Mouse (Mus musculus): Measurements from ENCODE around the gene Crebzf. TPM values are rescaled to one million over a fixed set of nuclear protein-coding genes. Genes with fewer than 3 reads are reported as not detected.

Gene Crebzf
- total RNA-seq (2014; fragmentation: Nextera tagmentation) (81.3 and 110 TPM in 2 replicates), total RNA-seq (2017) (35.8 and 65.8 TPM in 2 replicates)

DNA sequence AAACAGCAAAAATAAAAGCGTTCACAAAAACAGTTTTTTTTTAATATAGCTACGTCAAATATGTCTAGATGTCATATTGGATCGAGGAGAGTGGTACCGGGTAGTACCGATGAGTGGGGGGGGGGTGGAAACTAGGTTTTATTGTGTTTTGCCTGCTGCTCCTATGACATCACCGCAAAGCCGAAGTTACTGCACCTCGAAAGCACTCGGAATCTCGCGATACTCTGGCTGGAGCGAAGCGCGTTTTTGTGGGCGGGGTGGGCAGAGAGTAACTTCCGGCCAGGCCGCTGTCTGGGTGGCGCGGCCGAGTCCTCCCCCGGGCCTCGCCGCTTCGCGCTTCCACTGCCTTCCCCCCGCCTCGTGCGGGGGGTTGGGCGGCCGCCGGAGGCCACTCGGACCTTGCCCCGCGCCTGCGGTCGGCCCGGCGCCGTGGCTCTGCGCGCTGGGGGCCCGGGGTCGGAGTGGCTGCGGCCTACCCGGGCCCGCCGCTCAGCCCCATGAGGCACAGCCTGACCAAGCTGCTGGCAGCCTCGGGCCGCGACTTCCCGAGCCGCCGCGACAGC lies at the start of gene Crebzf:
TSS of gene Crebzf (plus strand) at position 212 of the 563 bp plus-strand sequence.
- peak; percentile 86 for ATAC-seq (replicated peaks; ENCODE audit: poor library complexity, severe bottlenecking)

DNA sequence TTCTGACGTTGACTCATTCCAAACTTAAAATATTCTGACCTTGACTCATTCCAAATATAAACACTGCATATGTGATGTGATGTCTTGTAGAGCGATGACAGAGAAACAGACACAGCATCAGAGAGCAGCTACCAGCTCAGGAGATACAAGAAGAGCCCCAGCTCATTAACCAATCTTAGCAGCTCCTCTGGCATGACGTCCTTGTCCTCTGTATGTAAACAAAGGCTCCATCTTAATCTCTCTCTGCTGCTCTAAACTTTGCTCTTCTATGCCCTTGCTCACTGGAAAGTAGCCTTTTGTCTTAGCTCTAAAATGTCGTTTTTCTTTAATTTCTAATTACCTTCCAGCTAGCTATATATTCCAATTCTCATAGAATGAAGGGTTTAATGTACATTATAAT lies 47.5 kb upstream of the Crebzf start:
- no peak for ATAC-seq (replicated peaks; ENCODE audit: poor library complexity, severe bottlenecking)

DNA sequence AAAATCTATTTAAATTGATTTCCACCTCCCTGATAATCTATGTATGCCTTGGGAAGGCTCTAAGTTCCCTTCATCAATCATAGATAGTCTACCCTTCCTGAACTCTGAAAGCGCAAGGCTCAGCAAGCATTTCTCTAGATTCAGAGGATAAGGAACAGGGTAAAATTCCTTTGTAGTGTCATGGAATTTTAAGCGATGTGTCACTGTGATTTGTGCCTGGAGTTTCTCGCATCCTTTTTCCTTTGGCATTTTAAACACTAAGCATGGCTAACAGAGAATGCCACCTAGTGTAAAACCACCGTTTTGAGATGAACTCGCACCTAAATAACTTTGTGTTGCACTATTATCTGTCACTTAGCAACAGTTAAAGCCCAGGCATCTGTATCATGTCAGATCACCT lies 46.6 kb upstream of the Crebzf start:
- ATAC-seq (replicated peaks; ENCODE audit: poor library complexity, severe bottlenecking): no peak

DNA sequence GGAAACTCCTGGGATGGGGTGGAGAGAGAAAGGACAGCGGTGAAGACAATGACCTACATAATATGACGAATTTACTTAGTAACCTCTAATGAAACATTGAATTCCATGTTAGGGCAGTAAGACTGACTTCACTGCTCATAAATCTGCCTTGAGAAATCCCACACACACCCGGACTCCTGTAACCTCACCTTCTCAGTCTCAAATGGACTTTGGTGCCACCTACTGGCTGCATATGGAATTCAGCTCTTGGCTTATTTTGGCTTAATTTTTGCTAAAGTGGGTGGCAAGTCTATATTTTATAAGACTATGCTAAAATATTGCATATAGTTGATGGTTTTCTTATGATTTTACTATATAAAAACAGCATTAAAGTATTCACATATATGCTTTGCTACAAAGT lies 32.6 kb upstream of the Crebzf start:
- ATAC-seq (replicated peaks; ENCODE audit: poor library complexity, severe bottlenecking): peak; percentile 96

DNA sequence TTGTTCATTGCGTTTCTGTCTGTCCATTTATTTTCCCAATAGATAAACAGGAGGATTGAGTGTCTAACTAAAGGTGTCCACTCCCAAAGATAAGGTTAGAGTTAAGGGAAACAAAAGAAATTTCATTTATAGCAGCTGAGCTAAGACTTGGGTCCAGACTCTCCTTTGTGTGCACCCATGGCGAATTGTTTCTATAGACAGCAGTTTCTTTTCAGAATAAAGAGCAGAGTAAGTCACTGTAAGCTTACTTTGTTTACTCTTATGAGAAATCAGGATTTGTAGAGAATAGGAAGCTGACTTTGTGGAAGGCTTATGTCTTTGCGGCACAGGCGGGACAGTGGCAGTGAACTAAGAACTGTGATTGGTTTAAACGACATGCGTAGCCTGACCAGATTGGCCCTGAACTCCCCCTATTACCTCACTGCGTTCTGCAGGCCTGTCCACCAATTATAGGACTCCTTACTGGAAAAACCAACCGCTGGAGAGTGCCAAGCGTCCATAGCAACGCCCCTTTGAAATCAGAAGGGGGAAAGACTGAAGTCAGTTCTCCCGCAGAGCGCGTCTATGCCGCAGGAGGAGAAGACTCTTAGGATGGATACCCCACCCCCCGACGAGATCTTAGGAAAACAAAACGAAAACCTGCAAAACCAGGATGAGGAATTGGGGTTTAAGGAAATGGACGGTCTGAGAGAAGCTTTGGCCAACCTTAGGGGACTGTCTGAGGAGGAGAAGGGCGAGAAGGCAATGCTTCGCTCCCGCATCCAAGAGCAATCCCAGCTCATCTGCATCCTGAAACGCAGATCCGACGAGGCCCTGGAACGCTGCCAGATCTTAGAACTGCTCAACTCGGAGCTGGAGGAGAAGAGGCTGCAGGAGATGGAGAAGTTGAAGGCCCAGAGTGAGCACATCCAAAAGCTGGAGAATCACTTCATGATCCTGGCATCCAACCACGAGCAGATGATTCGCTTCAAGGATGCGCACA lies 16.2 kb upstream of the Crebzf start, which contains the start of gene Ccdc89:
TSS of gene Ccdc89 (plus strand) at position 558 of the 982 bp plus-strand sequence.
- peak; percentile 100 for ATAC-seq (replicated peaks; ENCODE audit: poor library complexity, severe bottlenecking)

DNA sequence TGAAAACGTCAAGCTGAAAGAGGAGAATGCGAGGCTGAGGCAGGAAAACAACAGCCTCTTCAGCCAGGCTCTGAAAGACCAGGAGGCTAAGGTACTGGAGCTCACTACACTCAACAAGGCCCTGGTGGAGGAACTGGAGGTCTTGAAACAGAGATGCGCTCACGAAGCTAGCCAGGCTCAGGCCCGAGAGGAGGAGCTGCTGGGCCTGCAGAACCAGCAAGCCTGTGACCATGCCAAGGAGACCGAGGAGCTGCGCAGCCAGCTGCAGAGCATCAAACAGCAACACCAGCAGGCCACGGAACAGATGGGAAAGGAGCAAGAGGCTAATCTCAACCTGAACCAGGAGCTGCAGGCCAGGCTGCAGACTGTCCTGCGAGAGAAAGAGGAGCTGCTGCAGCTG lies 15.5 kb upstream of the Crebzf start:
- no peak for ATAC-seq (replicated peaks; ENCODE audit: poor library complexity, severe bottlenecking)

DNA sequence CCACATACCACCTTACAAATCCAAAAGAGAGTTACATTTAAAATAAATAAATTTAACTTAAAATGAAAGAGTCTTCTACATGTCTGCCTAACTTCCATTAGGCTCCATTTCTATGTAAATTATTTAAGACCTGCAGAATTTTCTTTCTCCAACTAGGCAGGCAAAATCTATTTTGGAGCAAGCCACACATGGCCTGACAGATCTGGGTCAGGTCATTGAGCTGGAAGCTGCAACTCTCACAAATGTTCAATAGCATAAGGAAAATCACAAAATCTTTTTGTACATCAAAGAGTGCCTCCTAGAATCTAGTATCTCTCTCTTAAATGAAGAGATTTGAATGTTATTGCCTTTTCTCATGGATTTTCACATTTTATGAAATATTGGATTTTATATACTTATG lies 10.3 kb upstream of the Crebzf start:
- no peak for ATAC-seq (replicated peaks; ENCODE audit: poor library complexity, severe bottlenecking)

DNA sequence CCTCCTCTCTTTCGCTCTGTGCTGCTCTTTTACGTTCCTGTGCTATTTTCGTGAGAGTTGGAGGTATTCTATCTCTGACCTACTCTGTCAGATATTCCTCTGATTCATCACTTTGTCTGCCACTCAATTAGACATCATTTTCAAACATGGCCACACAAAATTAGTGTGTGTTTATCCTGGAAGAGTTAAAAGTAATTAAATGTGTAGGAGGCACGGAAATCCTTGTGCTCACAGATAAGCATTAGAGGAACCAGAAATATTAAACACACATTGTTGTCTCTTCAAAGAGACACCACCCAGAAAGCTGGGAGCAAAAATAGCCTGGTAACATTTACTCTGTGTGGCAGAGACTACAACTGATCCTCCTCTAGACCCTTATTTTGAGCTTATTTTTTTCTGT lies 2.5 kb upstream of the Crebzf start:
- ATAC-seq (replicated peaks; ENCODE audit: poor library complexity, severe bottlenecking): no peak

DNA sequence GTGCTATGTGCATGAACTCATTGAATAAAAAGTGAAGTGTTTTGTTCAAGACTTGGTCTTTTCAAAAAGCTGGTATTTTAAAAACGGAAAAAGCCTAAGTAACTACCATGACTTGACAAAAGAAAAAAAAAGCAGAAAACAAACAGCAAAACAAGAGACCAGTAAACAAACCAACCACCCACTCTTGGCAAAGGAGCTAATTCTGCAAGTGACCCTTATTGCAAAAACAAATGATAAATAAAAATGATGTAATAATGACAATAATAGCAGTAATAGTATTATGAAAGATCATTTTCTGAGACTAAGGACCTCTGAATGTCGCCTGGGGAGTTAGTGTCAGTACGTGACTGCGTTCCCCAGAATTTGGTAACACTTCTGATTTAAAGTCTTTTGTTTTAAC lies 459 bp upstream of the Crebzf start:
- peak; percentile 12; the same call in 1 of the 2 replicates for ATAC-seq (replicated peaks; ENCODE audit: poor library complexity, severe bottlenecking)

DNA sequence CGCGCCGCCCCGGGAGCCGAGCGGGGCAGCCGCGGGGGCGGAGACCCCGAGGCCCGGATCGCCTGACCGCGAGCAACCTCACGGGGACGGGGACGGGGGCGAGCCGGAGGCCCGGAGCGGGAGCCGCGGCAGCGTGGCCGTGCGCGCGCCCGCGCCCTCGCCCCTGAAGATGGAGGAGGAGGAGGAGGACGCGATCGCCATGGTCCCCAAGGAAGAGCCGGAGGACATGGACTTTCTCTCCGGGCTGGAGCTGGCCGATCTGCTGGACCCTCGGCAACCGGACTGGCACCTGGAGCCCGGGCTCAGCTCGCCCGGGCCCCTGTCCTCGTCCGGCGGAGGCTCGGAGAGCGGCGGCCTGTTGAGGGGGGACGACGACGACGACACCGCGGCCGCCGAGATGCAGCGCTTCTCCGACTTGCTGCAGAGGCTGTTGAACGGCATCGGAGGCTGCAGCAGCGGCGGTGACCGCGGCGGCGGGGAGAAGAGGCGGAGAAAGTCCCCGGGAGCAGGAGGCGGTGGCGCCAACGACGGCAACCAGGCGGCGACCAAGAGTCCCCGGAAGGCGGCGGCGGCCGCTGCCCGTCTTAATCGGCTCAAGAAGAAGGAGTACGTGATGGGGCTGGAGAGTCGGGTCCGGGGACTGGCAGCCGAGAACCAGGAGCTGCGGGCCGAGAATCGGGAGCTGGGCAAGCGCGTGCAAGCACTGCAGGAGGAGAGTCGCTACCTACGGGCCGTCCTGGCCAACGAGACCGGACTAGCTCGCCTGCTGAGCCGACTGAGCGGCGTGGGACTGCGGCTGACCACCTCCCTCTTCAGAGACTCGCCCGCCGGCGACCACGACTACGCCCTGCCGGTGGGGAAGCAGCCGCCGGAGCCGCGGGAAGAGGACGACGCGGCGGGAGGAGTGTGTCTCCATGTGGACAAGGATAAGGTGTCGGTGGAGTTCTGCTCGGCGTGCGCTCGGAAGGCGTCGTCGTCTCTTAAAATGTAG lies 867 bp downstream of the Crebzf start:
- peak; percentile 46 for ATAC-seq (replicated peaks; ENCODE audit: poor library complexity, severe bottlenecking)

DNA sequence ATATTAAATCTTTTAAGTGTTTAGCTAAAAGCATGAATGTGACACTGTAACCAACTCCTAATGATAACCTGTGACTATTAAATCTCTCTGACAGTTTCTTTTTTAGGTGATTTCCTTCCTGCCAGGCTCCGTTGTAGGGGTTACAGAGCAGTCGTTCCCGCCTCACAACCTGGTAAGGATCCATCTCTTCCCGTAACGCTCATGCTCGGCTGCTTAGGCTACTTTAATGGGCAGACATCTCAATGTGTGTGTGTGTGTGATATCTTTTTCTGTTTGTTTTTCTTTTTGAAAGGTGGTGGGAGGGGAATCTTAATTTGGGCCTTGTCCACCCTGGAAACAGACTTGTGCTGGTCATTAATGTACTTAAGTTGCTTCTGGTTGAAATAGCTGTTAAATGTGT lies 1.7 kb downstream of the Crebzf start:
- no peak for ATAC-seq (replicated peaks; ENCODE audit: poor library complexity, severe bottlenecking)

DNA sequence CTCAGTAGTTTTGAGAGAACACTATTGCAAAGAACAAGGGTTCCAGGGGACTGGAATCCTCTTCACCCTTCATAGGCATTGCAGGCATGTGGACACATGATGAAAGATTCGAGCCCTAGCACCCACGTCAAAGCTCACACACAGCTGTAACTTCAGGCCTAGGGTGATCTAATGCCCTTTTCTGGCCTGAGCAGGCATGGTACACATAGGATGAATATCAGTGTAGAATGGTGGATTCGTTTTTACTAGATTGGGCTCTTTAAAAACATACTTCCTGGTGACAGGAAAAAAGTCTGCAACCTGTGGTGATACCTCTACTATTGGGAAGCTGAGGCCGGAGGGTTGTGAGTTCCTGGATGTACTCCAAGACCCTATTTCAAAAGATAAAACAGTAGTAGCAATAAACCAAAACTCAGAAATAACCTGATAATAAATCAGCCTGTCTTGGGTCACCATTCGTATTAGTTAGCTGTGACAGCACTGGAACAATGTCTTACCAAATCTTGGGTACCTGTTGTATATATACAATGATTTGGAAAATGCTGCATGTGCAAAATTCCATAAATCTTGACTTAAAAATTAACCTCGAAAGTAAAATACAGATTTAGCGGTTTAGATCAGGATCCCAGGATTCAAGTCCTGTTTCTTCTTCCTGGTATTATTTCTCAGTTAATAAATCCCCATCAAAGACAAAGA lies 13.8 kb downstream of the Crebzf start:
- 0 out of 2 replicates have a peak, but pooled peaks have one; percentile 3 for ATAC-seq (replicated peaks; ENCODE audit: poor library complexity, severe bottlenecking)

DNA sequence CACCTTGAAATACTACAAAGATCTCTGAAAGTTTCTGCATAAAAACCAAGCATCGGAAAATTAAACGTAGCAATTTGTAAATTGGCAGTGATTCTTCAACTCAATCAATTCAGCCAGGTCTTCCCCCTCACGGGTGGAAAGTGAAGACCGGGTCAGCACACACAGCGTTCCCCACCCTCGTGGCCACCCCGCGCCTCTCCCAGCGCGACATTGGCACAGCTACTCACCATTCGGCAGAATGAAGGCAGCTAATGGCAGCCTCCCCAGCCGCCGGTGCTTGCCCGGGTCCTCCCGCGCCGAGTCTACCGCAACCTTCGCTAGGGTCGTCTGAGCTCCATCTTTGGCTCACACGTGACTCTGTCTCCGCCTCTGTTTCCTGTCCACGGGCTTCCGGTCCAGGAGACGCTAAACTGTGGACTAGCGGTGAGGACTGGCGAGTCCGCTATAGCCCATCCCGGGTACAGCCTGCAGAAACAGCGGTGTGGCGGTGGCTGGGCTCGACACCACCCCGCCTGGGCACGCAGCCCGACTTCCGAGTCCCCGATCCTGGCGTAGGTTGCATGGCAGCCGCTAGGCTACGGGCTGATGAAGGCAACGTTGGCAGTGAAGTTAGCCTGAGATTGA lies 14.4 kb downstream of the Crebzf start, which contains the start of gene Tmem126a:
TSS of gene Tmem126a (minus strand) at position 385 of the 624 bp plus-strand sequence.
- ATAC-seq (replicated peaks; ENCODE audit: poor library complexity, severe bottlenecking): peak; percentile 89

DNA sequence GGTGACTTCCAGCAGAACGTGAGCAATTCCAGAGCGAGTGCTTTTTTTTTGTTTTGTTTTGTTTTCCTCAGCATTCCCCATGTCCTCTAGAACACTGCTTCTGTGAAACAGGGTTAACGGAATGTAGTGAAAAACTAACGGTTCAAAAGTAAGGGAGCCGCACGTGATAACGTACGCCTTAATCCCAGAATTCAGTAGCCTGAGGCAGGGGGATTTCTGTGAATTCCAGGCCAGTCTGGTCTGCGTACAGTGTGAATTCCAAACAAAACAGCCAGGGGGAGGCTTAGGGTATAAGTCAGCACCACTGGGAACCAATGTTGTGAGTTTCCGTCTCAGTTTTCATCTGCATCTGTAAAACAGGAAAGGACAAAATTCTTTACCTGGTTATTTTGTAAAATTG lies 15.0 kb downstream of the Crebzf start:
- no peak for ATAC-seq (replicated peaks; ENCODE audit: poor library complexity, severe bottlenecking)

DNA sequence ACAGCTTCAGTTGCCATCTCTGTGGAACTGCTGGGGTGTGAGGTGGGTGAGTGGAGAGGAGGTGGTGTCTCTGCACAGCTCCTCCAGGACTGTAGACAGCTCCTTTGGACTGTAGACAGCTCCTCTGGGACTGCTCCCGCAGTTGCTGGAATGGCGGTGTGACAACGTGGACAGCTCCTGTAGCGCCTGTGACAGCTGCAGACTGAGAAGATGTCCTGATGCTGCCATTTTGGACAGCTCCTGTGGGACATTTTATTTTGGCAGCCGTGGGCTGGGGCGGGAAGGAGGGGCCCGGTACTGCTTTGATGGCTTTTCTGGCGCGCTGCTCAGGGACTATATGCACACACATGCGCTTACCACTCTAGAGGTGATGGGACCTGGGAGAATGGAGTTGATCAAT lies 17.8 kb downstream of the Crebzf start:
- ATAC-seq (replicated peaks; ENCODE audit: poor library complexity, severe bottlenecking): no peak

DNA sequence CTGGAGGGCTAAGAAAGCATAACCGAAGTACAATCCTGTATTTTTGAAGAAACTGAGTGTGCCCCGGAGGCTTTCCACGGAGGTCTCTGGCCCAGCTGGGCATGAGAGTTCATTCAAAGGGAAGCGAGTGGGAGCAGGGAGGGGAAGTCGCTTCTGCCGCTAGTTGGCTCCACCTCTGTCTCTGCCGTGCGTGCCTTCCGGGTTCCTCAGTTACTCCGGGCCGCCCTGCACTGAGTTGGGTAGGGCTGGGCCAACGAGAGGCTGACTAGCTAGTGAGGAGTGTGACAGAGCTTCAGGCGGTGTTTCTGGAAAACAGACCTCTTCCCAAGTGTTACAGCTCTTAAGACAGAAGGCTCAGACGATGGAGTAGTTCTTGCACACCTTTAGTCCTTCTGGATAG lies 18.4 kb downstream of the Crebzf start:
- ATAC-seq (replicated peaks; ENCODE audit: poor library complexity, severe bottlenecking): peak; percentile 70

DNA sequence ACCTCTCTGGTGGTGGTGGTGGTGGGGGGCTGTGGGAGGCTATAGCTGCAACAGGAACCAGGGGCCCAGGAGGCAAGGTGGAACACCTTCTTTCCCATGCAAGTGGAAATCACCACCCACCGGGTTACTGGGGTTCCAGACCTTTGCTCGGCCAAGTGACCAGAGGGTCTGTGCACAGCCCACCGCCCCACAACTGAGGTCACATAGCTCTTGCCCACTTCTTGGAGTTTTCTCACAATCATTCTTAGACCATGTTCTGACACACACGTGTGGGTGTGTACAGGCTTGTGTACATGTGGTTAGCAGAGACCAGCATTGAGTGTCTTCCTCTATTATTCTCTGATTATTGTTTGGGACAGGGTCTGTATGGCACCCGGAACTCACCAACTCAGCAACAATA lies 18.9 kb downstream of the Crebzf start:
- ATAC-seq (replicated peaks; ENCODE audit: poor library complexity, severe bottlenecking): no peak

DNA sequence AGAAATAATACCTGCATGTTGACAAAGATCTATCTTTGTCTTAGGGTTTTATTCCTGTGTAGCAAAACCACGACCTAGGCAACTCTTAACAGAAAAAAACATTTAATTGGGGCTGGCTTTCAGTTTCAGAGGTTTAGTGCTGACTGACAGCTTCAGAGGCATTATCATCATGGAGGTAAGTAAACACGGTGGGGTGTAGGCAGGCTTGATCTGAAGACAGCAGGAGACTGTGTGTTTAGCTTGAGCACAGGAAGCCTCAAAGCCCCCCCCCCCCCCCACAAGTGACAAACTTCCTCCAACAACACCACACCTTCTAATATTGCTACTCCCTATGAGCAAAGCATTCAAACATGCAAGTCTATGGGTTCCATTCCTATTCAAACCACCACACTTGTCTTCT lies 31.0 kb downstream of the Crebzf start:
- ATAC-seq (replicated peaks; ENCODE audit: poor library complexity, severe bottlenecking): no peak

DNA sequence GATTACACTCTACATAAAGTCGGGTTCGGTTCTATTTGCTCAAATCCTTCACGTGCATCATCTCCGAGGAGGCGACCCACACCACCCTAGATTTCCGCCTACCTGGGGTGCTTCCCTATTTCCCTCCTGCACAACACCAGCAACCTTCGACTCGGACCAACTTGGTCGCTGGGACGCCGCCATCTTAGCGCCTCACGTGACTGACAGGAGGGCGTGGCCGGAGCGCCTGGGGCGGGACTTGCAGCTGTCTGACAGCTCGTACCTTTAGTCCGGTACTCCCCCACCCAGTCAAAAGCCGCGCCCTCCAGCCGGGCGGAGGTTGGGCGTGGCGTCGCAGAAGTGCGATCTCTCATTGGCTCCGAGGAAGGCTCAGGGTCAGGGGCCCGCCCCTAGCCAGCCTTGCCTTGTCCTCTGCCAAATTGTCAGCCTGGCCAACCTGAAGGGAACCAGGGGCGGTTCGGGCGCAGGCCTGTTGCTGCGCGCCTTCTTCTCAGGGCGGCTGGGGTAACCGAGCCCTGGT lies 33.3 kb downstream of the Crebzf start, which contains the start of gene Tmem126b:
TSS of gene Tmem126b (minus strand) at position 209 of the 520 bp plus-strand sequence.
- ATAC-seq (replicated peaks; ENCODE audit: poor library complexity, severe bottlenecking): peak; percentile 95

Data from granulocyte monocyte progenitor cell, adult 5-6 weeks (primary cell).